Mouse (Mus musculus): Measurements from ENCODE around the gene Camk2n1. TPM values are rescaled to one million over a fixed set of nuclear protein-coding genes. Genes with fewer than 3 reads are reported as not detected.

Gene Camk2n1
- 10 to 100 TPM; 24.4 to 26.4 TPM for total RNA-seq (2021)
- polyA plus RNA-seq (2012; rRNA removed): 30.9 and 69.4 TPM in 2 replicates
- long read RNA-seq, full-length matches to known transcripts: 14 of 14 reads
- long read RNA-seq, partial matches to known transcripts: 0 of 14 reads
- long read RNA-seq, other reads (novel, unspliced or antisense): 0 of 14 reads

DNA sequence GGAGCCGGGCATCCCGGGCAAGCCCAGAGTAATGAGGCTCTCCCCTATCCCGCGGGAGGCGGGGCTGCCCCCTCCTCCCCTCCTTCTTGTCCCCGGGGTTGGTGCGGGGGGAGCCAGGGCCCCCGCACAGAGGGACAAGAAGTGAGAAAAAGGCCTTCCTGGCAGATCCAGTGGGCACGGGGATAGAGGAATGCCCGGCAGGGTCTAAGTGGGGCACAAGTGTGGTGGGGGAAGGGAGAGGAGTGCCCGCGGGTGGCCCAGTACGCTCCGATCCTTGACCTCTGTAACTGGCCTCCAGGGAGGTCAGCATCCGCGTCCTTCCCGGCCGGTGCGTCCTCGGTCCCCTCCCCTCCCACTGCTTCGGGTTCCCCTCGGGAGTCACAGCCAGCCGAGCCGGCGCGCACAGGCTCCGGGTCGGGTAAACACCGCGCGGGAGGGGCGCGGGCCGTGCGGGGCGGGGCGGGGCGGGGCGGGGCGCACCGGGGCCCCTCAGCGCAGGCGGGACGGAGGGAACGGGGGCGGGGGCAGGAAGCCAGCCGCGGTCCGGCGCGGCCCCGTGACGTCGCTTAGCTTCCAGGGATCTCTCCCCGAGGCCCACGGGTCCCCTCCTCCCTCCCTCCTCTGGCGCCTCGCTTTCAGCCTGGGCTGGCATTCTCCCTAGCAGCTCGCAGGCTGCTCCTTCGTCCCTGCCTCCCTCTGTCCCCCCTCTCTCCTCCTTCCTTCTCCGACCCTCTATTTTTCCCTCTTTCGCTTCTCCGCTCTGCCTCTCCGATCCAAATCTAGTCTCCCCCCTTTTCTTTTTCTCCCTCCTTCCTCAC, at the start of gene Camk2n1:
Camk2n1 (plus strand) TSS at position 562 of the 818 bp plus-strand sequence.
- DNase-seq: peak; percentile 93

DNA sequence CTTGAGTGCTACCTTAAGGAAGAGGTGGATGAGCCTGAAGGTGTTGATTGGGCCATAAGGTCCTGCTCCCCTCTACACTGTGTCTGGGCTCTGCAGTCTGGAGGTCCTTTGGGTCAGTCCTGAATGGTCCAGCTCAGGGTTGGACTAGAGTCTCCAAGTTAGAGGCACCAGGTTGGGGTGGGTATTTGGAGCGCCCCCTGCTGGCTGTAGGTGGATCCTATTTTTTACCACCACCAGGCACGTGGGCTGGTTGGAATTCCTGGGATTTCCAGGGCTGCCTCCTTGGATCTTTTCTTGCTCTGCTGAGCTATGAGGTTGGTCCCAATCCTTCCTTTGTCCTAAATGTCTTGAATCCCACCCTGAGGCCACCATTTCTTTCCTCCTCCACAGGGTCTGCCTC, 49.3 kb upstream of the Camk2n1 start:
- DNase-seq: peak; percentile 65

DNA sequence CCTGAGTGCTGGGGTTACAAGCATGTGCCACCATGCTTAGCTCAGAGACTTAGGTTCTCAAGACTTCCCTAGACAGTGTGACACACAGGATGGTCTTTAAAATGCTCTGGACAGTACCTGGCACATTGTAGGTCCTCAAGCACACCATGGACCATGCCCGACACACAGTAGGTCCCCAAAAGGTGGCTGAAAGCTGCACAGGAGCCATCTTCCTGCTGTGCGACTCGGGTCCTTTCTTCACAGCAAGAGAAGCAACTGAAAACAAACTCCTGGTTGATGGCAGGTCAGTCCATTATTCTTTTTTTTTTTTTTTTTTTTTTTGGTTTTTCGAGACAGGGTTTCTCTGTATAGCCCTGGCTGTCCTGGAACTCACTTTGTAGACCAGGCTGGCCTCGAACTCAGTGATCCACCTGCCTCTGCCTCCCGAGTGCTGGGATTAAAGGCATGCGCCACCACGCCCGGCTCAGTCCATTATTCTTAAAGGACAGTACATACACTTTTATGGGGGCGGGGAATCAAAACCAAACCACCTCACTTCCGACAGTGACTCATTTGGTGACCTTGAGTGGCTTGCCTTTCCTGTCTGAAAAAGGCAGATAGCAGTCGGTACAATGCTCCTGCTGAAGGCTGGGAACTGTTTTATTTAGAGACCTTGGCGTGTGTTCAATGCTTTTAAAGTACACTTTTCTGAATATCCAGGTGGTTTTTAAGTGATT, 46.5 kb upstream of the Camk2n1 start:
- DNase-seq: peak; percentile 81

DNA sequence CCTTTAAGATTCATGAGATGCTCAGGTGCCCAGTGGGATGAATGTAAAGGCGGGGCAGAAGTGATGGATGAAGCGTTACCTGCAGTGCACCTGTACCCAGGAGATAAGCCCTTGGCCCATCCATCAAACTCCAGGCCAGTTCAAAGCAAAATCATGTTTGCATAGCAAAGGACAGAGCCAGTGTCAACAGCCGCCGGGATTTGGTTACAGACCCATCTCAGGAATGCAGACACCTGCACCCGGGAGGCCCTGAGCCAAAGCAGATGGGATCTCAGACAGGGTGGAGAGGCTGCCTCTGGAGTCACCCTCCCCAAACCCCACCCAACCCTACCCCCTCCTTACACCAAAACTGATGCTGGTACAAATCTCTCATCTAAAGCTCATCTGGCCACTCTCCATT, 43.1 kb upstream of the Camk2n1 start:
- no peak for DNase-seq

DNA sequence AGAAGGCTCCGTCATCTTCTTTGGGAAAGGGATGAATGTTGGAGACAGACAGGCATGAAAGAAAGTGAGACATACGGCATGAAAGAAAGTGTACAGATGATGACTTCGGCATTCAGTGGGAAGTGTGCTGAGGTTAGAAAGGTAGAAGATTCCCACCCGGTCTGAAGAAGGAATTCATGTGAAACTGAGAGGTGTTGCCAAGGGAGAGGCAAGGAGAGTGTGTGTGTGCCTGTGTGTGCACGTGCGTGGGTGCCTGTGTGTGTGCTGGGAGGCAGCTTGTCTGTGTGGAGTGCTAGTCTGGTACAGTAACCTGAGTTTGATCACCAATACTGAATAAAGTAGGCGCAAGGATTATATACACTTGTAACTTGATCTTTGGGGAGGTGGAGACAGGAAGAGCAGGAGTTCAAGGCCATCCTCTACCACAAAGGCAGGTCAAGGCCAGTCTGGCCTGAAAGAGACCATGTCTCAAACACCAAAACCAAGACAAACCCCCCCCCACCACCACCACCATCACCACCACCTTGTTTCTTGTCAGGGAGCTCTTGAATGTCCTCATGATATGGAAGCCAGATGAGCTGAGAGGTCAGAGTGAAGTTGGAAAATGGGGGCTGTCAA, 42.5 kb upstream of the Camk2n1 start:
- DNase-seq: no peak

DNA sequence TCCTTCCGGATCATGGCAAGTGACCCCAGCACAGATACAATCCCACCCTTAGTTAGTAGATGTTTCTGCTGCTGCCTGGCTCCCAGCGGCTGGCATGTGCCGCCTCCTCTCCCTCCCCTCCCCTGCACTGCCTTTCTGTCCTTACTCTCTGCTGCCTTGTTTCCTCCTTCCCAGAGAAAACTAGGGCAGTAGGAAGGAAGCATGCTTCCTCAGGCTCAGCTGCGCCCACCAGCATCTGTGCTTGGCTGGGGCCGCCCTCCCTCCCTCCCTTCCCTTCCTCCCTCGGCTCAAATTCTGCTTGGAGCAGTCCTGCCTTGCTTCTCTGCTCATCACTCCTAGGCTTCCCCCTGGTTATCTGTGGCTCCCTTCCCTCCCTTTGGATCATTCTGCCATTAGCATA, 39.4 kb upstream of the Camk2n1 start:
- peak; percentile 19 for DNase-seq

DNA sequence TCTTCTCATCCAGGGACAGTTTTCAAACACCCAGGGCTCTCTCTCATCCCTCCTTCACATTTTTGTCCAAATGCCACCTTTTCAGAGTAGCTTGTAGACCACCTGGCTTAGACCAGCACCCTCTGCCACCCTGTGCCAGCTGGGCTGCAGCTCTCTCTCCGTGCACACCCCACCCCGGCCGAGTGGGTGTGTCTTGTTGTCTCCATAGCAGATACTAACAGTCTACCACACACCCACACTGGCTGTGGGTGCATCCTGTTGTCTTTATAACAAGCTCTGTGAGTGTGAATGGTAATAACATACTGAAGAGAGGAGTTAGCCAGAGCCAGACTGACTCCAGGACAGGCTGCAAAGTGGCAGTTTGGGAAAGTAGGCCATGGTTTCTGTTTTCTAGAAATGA, 38.1 kb upstream of the Camk2n1 start:
- no peak for DNase-seq

DNA sequence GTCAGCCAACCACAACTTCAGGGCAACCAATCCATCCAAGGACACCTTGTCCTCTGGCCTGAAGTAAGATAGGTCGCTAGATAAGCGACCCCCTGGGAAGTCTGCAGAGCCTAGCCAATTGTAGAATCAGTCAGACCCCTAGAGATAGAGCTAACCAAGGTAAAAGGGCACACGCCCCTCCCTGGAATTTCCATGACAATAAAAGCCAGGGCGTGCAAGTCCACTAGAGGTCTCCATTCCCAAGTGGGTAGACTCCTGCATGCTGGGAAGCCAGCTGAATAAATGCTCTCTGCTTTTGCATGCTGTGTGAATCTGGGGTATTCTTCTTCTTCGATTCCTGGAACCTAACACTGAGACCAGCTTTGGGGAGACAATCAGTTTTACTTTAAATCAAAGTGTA, 37.7 kb upstream of the Camk2n1 start:
- DNase-seq: no peak

DNA sequence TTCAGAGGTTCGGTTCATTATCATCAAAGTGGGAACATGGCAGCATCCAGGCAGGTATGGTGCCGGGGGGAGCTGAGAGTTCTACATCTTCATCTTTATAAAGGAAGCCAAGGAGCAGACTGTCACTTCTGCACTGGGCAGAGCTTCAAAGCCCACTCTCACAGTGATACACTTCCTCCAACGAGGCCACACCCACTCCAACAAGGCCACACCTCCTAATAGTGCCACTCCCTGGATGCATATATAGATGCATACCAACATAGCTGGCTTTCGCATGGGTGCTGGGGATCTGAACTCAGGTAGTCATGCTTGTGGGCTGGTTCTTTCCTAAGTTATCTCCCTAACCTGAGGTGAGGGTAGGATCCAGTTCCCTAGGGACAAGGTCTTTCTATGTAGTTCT, 36.2 kb upstream of the Camk2n1 start:
- no peak for DNase-seq

DNA sequence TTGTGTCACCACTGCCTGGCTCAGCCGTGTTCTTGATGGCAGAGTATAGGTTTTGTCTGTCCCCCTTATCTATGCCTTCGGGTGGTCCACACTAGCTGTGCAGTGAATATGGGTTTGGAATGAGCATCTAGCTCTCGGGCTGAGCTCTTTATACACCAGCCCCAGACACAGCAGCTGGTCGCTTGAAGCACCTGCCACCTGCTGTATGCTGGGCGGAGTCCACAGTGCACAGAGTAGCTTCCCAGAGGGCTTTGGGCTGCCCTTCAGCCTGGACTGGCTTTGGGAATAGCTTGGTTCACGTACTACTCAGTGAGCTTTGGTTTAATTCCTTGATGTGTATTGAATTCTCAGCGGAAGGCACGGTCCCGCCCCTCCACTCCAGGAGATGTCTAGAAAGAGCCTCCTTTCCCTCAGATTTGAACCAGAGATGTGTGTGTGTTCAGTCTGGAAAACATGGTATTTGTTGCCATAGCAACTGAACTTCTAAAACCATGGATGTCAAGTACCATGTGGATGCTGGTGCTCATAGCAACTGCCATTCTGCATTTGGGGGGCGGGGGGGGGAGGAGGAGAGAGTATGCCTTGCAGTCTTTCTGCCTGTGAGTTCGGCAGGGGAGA, 35.7 kb upstream of the Camk2n1 start:
- DNase-seq: no peak

DNA sequence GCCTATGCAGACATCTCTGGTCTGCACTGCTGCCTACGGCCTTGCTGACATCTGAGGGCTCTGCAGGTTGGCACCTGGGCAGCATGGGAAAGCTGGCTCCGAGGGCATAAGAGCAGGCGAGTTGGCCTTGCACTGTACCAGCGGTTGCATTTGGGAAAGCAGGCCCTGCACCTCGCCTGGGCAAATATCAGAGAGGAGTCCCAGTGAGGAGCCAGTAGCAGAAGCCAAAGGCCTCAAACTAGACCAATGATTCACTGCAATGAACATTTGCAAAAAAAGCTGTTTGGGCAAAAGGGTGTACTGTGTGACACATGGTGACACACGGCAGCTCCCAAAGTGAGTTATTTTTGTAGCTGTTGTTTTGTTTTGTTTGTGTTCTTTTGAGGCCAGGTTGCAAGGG, 29.1 kb upstream of the Camk2n1 start:
- peak; percentile 65 for DNase-seq

DNA sequence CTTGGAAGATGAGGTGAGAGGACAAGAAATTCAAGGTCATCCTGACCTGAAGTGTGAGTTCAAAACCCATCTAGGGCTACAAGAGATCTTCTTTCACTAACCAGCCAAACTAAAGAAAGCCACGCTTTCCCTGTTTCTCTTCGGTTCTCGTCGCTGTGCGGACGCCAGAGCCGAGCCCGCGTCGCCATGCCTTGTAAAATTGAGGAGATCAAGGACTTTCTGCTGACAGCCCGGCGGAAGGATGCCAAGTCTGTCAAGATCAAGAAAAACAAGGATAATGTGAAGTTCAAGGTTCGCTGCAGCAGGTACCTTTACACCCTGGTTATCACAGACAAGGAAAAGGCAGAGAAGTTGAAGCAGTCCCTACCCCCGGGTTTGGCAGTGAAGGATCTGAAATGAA, 28.5 kb upstream of the Camk2n1 start:
- peak; percentile 67 for DNase-seq

DNA sequence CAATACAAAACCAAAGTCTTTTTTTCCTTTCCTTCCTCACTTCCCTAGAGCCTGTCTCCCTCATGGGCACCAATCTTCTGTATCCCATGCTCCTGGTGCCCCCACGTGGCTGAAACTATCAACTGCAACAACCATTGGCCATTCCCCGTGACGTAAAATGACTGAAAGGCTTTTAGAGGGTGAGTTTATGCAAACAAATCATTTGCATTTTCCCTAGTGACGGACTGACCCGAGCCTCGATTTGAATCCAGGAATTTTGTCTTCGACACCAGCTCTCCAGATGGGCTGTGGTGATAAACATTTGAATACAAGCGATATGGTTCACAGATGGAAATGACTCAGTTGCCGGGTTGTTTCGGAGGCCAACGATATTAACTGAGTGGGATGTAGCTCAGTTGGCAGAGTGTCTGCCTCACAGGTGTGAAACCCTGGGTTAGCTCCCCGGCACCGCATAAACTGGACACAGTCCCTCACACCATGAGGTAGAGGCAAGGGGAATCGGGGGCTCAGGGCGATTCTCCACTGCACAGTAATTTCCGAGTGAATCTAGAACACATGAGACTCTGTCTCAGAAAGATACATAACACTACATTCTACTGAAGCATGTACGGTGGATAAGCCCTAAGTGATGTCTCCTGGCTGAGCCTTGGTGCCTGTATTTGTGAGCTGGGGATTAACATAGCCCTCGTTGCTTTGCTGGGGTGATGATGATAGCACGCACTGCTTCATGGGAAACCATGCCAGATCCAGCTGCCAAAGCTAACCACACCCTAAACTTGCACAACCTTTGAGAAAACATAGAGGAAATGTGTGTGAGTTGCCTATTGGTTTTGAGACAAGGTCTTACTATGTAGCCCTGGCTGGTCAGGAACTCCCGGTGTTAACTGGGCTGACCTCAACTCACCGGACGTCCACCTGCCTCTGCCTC, 27.1 kb upstream of the Camk2n1 start:
- DNase-seq: peak; percentile 88

DNA sequence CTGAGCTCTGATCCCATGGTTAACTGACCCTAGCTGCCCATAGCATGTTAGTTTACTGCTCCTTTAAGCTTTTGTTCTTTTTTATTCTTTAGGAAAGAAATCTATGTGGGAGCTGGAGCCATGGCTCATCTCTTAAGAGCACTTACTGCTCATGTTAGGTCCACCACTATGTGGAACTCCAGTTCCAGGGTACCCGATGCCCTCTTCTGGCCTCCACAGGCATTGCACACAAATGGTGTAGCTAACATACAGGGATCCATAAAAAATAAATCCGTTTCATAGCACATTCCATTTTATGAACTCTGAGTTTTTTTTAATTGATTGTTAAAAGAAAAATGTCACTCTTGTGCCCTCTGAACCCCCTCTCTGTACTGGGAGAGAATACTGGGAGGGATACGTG, 24.3 kb upstream of the Camk2n1 start:
- DNase-seq: peak; percentile 57

DNA sequence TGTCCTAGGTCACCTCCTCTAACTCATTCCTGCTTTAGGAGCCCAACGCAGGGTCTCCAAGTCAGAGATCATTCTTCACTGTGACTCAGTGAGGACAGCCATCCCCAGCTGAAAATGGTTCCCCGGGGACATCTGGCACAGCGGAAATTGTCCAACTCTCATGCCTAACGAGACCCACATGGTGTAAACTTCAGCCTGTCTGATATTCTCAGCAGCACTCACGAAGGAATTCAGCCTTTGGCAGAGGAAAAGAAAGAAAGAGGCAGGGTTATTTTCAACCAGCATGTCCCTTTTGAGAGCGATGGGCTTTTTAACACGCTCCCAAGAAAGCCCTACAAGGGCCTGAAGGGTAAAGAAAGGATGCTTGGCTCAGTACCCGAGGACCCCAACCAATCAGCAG, 22.8 kb upstream of the Camk2n1 start:
- DNase-seq: no peak

DNA sequence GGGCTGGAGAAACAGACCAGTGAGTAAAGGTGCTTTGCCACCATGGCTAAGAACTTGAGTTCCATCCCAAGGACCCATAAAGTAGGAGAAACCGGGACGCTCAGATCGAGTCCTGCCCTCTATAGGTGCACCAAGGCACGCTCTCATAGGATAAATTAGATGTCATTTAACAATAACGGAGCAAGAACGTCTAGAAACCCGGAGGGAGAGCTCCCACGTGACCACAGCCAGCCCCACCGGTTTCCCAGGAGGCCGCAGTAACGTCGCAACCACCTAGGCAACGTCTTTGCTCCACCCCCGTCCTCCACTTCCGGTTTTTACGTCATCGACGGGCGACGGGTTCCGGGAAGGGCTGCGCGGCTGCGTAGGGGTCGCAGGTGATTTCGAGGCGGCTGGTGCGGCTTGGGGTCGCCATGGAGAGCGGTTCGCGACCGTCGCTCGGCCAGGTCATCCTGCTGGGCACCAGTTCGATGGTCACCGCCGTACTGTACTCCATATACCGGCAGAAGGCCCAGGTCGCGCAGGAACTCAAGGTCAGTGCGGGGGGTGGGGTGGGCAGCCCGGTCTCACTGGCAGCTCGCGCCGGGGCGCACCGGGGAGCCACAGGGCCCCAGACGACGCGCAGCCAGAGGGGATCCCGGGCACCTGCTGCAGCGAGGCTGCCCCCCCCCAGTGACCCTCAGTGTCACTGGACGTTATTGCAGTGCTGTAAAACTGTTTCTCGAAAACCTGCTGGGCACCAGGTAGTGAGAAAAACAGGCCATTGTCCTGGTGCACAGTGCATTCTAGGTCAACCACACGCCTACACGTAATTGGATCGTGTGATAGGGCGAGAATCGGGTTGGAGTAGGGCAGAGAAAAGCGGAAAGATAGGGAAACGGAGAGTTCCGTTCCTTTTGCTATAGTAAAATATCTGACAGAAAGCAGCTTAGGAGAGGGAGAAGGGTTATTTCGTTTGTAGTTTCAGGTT, 19.5 kb upstream of the Camk2n1 start, which contains the start of gene Mul1:
Mul1 (plus strand) TSS at position 325 of the 970 bp plus-strand sequence.
- DNase-seq: peak; percentile 96

DNA sequence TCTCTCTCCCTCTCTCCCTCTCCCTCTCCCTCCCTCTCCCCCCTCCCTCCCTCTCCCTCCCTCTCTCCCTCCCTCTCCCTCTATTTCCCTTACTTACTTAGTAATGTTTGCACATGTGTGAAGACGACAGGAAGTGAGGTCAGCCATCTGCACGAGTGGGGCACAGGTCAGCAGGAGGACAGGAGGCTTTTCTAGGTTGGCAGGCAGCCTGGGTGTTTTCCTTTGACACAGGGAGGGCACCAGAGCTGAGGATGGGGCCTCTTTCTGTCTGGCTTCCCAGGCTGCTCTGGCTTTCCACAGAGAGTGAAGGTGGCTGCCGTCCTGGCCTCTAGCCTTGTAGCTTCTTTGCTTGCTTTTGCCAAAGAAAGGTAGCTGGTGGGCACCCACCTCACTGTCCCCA, 14.1 kb upstream of the Camk2n1 start:
- no peak for DNase-seq

DNA sequence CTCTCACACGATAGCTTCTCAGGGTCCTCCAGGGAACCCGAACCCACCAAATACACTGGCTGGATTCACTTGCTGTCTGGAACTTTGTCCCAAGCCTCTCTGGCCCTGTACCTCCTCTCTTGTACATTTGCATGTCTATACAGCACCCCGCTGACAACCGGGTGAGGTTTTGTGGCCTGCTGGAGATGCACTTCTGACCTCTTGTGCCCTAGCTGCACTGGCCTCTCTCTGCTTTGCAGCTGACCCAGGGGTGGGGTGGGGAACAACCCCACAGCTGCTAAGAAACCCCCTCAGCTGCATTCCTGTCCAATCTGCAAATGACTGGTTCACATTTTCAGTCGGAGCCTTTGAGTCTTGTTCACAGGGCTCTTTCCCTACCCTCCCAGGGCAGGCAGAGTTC, 9.2 kb upstream of the Camk2n1 start:
- no peak for DNase-seq

DNA sequence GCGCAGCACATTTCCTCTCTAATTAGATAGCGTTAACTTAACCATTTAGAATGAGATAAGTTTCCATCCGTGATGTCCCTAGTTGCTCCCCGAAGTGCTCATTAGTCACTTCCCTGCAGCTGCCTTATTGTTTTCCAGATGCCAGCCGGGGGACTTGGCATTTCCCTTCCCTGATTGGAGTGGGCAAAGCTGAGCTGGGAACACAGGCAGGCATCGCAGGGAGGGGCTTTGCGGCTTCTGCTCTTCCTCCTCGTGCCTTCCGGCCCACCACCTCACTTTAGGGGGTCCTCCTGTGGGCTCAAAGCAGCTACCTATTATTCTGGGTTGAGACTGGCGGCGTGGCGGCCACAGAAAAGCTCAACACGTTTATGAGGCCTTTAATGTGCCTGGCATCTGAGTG, 7.1 kb upstream of the Camk2n1 start:
- DNase-seq: no peak

DNA sequence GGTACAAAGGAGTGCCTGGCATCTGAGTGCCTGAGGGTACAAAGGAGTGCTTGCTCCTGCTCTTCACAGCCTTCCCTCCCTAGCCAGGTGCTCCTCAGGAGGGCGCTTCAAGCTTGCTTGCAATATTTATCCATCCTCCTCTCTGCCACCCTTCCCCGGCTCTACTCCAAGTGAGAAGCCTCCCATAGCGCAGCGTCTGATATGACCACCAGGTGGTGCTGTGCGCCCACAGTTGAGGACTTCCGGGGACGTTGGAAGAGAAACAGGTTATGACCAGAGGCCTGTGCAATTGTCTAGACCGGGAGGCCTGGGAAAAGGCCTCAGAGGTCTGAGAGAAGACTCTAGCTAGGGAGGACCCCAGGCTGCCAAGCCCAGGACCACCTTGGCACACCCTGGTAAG, 6.7 kb upstream of the Camk2n1 start:
- peak; percentile 88 for DNase-seq

Measured in adrenal gland, adult 2 months (tissue).